Mouse (Mus musculus) lung, postnatal 4 days (tissue): ENCODE data around the gene 4932415D10Rik.

Experiments used
- DNase-seq, 2 experiments: peaks; one replicate each; pipeline ENCODE4 v3.0.0; 2021

4932415D10Rik gene

DNA sequence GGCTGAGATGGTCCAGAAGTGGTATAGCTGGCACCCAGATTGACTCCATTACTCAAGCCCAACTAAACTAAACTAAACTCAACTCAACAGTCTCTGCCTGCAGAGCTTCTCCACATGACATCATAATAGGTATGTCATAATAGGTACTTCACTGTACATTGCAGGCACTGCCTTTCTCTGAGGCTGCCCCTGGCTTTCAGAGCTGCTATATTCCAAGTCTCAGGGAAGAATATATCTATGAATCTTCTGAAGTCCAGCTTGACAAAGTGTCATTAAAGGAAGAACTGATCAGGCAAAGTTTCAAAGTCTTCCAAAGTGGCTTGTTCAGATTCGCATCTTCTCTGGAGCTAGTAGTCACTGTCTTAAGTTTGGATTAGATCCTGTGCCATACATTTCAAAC, at the start of gene 4932415D10Rik:
Gene 4932415D10Rik (minus strand): TSS at position 101 of the 400 bp plus-strand sequence.
- no peak for DNase-seq

DNA sequence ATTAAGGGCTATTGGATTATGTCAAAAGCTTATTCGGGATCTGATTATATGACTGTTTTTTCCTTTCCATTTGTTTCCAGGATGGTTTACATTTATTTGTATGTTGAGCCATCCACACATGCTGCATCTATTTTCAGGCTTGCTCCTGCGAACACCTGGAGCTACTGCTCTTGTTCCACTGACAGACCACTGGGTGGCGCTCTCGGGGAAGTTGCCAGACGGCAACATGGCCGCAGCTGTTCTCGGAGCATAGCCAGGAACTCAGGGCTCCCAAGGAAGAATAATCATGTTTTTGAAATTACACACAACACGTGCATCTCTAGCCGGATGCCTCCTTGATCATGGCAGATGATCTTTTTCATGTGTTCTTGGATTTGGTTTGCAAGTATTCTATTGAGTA, 45.5 kb upstream of the 4932415D10Rik start:
- no peak for DNase-seq

DNA sequence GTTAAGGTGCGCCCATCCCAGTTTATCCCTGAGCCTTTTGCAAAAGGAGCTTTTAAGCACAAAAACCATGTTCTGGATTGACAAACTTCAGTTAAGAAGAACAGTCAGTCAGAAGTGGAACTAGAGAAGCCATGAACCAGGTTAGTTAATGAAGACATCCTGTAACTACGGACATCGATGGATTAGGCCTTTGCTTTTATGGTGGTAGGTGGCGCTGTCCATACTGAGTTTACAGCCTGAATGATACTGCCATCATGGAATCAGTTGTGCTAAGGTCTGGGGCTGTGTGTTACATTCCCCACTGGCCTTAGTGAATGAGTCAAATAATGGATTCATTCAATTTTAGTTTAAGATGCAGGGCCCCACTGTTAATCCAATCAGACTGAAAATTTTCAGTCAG, 39.0 kb upstream of the 4932415D10Rik start:
- no peak for DNase-seq

DNA sequence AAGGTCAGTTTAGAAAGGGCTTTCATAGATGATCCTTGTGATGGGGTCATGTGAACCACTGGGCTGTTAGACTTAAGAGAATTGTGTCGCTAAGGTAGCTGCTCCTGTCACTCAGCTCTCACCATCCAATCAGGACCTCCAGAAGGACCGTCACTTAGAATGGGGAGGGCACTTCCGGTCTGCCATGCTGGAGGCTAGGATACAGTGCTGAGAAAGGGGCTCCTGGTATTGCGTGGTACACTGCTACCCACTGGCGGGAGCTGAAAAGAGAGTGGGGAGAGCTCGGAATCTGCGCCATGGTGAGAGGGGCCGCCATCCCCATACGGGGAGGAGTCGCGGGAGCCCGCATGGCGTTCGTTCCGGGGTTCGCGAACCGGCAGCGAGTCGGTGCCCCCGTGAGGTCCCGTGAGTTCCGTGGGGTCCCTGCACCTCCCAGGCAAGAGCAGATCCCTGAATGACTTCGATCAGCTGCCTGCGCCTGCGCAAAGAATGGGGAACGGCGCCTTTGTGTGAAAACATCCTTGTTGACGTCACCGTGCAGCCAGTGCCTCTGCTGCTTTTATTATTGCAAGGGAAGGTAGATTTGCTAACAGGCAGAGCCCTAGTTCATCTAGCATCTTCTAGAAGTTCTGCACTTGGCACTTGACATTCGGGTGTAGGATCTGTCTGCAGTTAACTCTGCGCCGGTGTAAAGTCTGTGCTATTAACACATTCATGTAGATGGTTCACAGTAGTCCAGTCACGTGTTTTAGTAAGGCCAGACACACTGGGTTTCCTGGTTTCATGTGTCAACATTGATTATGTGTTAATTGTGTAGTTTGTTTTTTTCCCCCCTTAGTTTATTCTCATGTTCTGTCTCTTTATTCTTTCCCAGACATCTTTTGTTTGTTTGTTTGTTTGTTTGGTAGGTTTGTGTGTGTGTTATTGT, 38.0 kb upstream of the 4932415D10Rik start, which contains the start of gene Gm4924:
Gene Gm4924 (plus strand): TSS at position 173 of the 928 bp plus-strand sequence.
- DNase-seq, result peak; percentile 82 to 83

DNA sequence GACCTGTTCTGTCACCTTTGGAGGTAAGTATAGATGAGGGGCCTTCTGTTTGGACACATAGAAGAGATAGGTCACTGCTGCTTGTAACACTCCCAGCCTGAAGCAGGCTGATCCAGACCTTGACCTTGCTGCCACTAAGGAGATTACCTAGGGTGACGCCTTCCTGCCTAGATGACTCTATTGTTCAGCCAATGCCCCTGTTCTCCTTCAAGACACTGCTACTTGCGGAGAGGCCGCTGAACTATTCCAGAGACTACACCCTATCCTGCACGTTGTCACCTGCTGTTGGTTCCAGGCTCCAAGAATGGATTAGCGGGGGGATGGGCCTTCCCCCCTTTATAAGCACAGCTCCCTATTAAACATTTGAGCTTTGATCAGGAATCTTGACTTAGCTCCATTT, 13.4 kb upstream of the 4932415D10Rik start:
- DNase-seq, result no peak

DNA sequence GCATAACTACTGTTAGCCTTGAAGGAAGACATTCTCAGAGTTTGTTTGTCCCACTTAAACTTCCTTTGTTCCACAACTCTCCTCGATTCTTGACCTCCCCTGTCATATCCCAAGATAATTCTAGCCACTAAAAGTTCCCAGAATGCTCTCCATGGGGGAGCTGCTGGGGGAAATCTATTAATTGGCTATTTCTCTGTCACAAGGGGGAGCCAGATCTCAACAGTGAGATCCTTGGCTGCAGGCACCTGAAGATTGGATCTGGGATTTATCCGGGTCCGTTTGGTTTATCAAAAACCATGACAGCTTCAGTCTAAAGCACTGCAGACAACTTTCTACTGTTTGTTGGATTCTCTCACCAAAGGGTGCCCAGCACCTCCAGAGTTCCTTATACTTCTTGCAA, 3.8 kb upstream of the 4932415D10Rik start:
- DNase-seq, result no peak

DNA sequence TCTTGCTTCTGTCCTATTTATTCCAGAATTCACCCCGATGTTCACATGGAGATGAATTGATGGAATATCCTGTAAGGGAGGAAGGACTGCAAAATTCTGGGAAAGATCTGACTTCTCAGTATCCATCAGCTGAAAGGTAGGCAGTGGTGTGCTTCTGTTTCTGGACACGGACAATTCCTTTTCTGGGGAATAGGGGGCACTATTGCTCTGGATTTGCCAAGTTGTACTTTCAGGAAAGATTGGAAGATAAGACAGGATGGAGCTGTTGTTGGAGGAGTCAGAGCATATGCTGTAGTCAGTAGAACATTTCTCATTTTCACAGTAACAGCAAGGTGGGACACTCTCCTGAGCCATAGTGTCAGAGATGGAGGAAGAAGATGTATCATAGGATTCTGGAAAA, 19.9 kb downstream of the 4932415D10Rik start:
- DNase-seq, result no peak

DNA sequence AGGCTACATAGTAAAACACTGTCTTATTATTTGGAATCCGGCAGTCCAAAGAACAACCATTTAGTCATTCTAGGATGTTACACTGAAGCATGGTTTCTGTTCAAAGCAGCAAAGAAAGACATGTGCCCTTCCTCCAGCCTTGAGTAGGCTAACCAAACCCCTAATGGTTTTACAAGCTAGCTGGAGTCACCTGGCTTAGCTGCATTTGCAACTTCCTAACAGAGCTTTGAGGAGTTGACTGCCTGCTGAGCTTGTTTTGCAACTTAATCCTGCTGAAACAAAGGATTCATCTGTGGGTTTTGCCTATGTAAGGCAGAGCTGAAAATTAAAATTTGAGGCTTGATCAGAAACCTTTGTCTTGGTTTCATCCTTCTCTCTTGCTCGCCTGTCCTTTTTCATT, 59.1 kb downstream of the 4932415D10Rik start:
- no peak for DNase-seq

DNA sequence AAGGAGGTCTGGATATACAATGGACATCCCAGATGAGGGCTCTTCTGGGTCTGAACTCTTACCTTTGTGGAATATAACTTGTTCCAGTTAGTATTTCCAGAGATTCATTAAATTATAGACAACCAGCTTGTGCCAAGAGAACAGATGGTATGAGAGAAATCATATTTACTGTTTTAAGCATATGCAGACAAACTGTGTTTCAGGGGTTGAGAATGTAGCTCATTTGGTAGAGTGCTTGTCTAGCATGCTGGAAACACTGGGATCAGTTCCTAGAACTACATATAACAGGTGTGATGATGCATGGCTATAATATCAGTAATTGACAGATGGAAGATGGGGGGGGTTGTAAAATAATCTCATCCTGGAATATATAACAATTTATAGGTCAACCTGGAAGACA, 71.4 kb downstream of the 4932415D10Rik start:
- no peak for DNase-seq

DNA sequence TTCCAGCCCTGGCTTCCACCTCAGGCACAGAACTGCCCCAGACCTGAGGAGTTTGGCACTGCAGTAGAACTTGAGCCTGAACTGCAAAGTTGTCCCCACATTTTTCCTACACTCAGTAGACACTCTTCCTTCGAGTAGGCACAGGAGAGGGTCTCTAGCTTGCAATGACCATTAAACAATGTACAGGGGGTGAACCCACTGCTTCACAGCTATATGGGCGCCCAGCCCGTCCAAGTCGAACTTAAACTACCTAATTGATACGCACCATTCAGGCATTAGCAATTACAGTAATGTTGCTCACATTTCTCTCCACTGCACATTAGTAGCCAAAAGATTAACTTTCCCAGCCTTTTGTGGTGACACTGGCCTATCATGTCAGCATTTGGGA, 75.0 kb downstream of the 4932415D10Rik start:
- DNase-seq, result no peak

DNA sequence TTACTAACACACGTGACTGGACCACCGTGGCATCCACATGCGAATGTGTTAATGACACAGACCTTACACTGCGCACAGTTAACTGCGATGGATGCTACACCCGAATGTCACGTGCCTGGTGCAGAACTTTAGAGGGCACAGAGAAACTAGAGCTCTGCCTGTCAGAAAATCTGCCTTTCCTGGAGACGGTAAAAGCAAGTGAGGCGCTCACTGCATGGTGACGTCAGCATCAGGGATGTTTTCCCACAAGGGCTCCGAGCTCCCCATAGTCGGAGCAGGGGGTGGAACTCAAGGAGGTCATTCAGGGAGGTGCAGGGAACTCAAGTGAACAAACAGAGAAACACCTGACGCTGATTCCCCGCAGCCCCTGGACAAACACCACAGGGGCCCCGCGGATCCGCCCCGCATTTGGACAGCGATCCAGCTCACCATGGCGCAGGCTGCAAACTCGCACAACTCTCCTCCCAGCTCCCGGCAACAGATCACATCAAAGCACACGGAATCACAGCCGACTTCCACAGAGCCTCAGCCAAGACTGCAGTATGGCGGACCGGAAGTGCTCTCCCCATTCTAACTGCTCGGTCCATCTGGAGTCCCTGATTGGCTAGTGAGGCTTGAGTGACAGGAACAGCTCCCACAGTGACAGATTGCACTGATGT, 75.5 kb downstream of the 4932415D10Rik start, which contains the start of gene Zfp938:
Gene Zfp938 (minus strand): TSS at position 539 of the 659 bp plus-strand sequence.
- peak; percentile 82 to 84 for DNase-seq
